19 mouse cellular contexts compared by ENCODE assay signal in genomic region chr3:129605934-129606333, GRCm38 (mm10).
"Had no signal": no experiment of that assay in that cellular context is flagged by ENCODE, and none has a peak within 500 bp of the region (broad histone marks: within the 10 kb centered on the region; RNA-seq: fewer than 3 reads in every experiment).

No protein-coding gene starts in this region.

- H3K9ac ChIP-seq: limb, embryonic 12.5 days; limb, embryonic 15.5 days; liver, embryonic 14.5 days; liver, postnatal 0 days; lung, embryonic 14.5 days; midbrain, embryonic 13.5 days had no signal

- DNase-seq: kidney, adult 2 months; kidney, postnatal 25 days; liver, postnatal 0 days; lung, embryonic 14.5 days; lung, postnatal 10 days; lung, postnatal 36 days; thymus, adult 2 months; thymus, postnatal 14 days; thymus, postnatal 4 days had no signal

- H3K9me3 ChIP-seq: limb, embryonic 12.5 days; limb, embryonic 15.5 days; megakaryocyte, embryonic 14.5 days; midbrain, embryonic 10.5 days; midbrain, embryonic 13.5 days had no signal

- H3K27me3 ChIP-seq: limb, embryonic 12.5 days; limb, embryonic 15.5 days; megakaryocyte, embryonic 14.5 days; midbrain, embryonic 13.5 days had no signal

- H3K27ac ChIP-seq: kidney, postnatal 0 days; limb, embryonic 12.5 days; limb, embryonic 15.5 days; liver, embryonic 14.5 days; midbrain, embryonic 10.5 days; midbrain, embryonic 13.5 days had no signal

- ATAC-seq: inflammation-experienced regulatory T-cells, adult 6 months; liver, postnatal 0 days; midbrain, embryonic 13.5 days had no signal

- H3K4me1 ChIP-seq: limb, embryonic 12.5 days; limb, embryonic 15.5 days; midbrain, embryonic 13.5 days had no signal

- H3K4me2 ChIP-seq: limb, embryonic 12.5 days; limb, embryonic 15.5 days; liver, embryonic 11.5 days; lung, embryonic 14.5 days; midbrain, embryonic 13.5 days had no signal

- H3K4me3 ChIP-seq: limb, embryonic 12.5 days; limb, embryonic 15.5 days; megakaryocyte, embryonic 14.5 days; midbrain, embryonic 10.5 days; midbrain, embryonic 13.5 days; myocyte had no signal
